Mouse (Mus musculus): Measurements from ENCODE around the gene Cox4i1.

- TF ChIP-seq CTCF (IDR thresholded peaks at IDR 0.05; ENCODE audit: insufficient read depth, low read length) (no peak), POLR2A (IDR thresholded peaks at IDR 0.05; ENCODE audit: borderline replicate concordance, extremely low read depth, low read depth, low read length) (no peak)
Measured at GRCm38 (mm10) chr8:120627298-120627697, 40.7 kb upstream of the Cox4i1 start.
